Mouse (Mus musculus): ENCODE measurements around the gene Olfr221. TPM values are rescaled to one million over a fixed set of nuclear protein-coding genes. Genes with fewer than 3 reads are reported as not detected.

Gene Olfr221
- polyA plus RNA-seq, 1 experiment, result not detected

- no peak for DNase-seq (ENCODE audit: low read depth in 1 of 2, low spot score in 2 of 2)
- WGBS, result 22% methylated on average over 12 of the region's 12 CpGs
- H3K27me3 ChIP-seq (ENCODE audit: control insufficient read depth, insufficient read depth, low read length), result no peaks in the 10 kb centered on the region
Observed at GRCm38 (mm10) chr14:52019051-52019589, 23.1 kb downstream of the Olfr221 start.

GRCm38 (mm10) chr14:52018248-52019050, 23.8 kb downstream of the Olfr221 start:
- no peak overlapping the region for H3K27ac ChIP-seq (ENCODE audit: insufficient read depth, low read length)
- no peak overlapping the region for H3K4me3 ChIP-seq (ENCODE audit: extremely low read depth, insufficient read depth, insufficient read length)
- WGBS, result 93% methylated on average over 15 of the region's 15 CpGs
- no peaks in the 10 kb centered on the region for H3K36me3 ChIP-seq (ENCODE audit: control insufficient read depth, insufficient read depth, low read length)
- H3K27me3 ChIP-seq (ENCODE audit: control insufficient read depth, insufficient read depth, low read length), result no peaks in the 10 kb centered on the region
- no peak for DNase-seq (ENCODE audit: low read depth in 1 of 2, low spot score in 2 of 2)
- peaks cover 19% of the 10 kb centered on the region; the same call in 1 of the 2 replicates for H3K4me1 ChIP-seq (ENCODE audit: control insufficient read depth, insufficient read depth, insufficient read length)
- TF ChIP-seq POLR2A (IDR thresholded peaks at IDR 0.05; ENCODE audit: low read depth, low read length) (no peak), CTCF (IDR thresholded peaks at IDR 0.05; ENCODE audit: extremely low read depth, insufficient read depth, insufficient read length, insufficient replicate concordance) (no peak)

More at GRCm38 (mm10) chr14:52019051-52019589, 23.1 kb downstream of the Olfr221 start:
- peak; percentile 10; the same call in 1 of the 2 replicates for TF ChIP-seq CTCF (IDR thresholded peaks at IDR 0.05; ENCODE audit: extremely low read depth, insufficient read depth, insufficient read length, insufficient replicate concordance)
- no peak for TF ChIP-seq POLR2A (IDR thresholded peaks at IDR 0.05; ENCODE audit: low read depth, low read length)
- Histone ChIP-seq H3K27ac (ENCODE audit: insufficient read depth, low read length) (peak overlapping the region; percentile 90), H3K4me3 (ENCODE audit: extremely low read depth, insufficient read depth, insufficient read length) (peak overlapping the region; percentile 84), H3K36me3 (ENCODE audit: control insufficient read depth, insufficient read depth, low read length) (no peaks in the 10 kb centered on the region), H3K4me1 (ENCODE audit: control insufficient read depth, insufficient read depth, insufficient read length) (peaks cover 19% of the 10 kb centered on the region; the same call in 1 of the 2 replicates)

DNA sequence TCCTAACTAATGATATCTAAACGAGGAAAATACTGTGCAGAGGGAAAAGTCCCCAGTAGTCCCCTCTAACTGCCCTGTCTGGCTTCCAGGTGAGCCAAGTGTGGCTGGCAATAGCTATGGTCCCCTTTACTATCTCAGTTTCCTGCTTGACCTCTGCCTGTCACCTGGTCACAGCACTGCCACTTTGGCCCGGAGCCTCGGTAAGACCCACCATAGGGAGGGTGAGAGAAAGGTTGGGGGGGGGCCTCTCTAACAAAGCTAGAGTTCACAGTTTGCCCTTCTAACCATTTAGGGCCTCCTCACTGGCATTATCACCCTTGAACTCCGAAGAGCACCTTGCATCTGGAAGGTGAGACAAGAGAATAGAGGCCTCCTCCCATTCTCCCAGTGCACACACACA, 24.6 kb downstream of the Olfr221 start:
- 94% methylated on average over 4 of the region's 4 CpGs for WGBS
- DNase-seq (ENCODE audit: low read depth in 1 of 2, low spot score in 2 of 2), result no peak
- H3K36me3 ChIP-seq (ENCODE audit: control insufficient read depth, insufficient read depth, low read length), result no peaks in the 10 kb centered on the region
- no peak for TF ChIP-seq CTCF (IDR thresholded peaks at IDR 0.05; ENCODE audit: extremely low read depth, insufficient read depth, insufficient read length, insufficient replicate concordance)
- no peak for TF ChIP-seq POLR2A (IDR thresholded peaks at IDR 0.05; ENCODE audit: low read depth, low read length)
- H3K4me1 ChIP-seq (ENCODE audit: control insufficient read depth, insufficient read depth, insufficient read length), result peaks cover 14% of the 10 kb centered on the region; the same call in 1 of the 2 replicates
- no peaks in the 10 kb centered on the region for H3K27me3 ChIP-seq (ENCODE audit: control insufficient read depth, insufficient read depth, low read length)
- H3K27ac ChIP-seq (ENCODE audit: insufficient read depth, low read length), result no peak overlapping the region
- no peak overlapping the region for H3K4me3 ChIP-seq (ENCODE audit: extremely low read depth, insufficient read depth, insufficient read length)

DNA sequence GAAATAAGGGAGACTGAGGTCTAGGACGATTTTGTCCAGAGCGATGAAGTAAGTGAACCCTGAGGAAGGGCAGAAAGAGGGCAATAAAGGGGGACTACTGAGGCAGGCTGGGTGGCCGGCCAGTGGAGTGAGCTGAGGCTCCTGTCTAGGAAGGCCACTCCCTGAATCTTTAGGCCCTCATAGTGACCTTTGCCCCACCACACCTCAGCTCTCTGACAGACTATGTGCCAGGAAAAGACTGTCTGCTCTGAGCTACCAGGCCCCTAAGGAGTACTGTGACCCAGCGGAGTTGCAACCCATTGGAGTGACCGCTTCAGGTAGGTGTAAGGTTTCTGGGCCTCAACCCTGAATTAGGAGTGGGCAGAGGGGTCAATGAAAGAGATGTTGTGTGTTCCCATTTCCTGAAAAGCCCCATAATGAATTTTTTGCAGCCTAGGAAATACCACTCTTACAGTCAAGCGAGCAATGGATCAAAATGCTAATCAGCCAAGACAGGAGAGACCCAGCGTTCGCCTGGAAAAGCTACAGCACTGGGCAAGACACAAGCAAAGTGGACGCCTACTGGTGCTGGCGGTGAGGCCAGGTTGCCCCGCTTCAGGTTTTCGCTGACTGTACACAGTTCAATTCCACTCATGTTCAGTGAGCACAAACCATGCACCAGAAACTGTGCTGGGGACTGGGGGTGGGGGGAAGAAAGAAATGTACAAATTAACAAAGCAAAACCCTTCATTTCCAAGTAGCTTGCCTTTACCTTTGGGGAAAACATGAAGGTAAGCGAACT, 25.4 kb downstream of the Olfr221 start:
- peaks cover 11% of the 10 kb centered on the region; the same call in 1 of the 2 replicates for H3K4me1 ChIP-seq (ENCODE audit: control insufficient read depth, insufficient read depth, insufficient read length)
- no peak overlapping the region for H3K4me3 ChIP-seq (ENCODE audit: extremely low read depth, insufficient read depth, insufficient read length)
- H3K27ac ChIP-seq (ENCODE audit: insufficient read depth, low read length), result no peak overlapping the region
- 96% methylated on average over 13 of the region's 13 CpGs for WGBS
- no peaks in the 10 kb centered on the region for H3K27me3 ChIP-seq (ENCODE audit: control insufficient read depth, insufficient read depth, low read length)
- no peak for DNase-seq (ENCODE audit: low read depth in 1 of 2, low spot score in 2 of 2)
- no peaks in the 10 kb centered on the region for H3K36me3 ChIP-seq (ENCODE audit: control insufficient read depth, insufficient read depth, low read length)
- TF ChIP-seq CTCF (IDR thresholded peaks at IDR 0.05; ENCODE audit: extremely low read depth, insufficient read depth, insufficient read length, insufficient replicate concordance) (no peak), POLR2A (IDR thresholded peaks at IDR 0.05; ENCODE audit: low read depth, low read length) (no peak)

DNA sequence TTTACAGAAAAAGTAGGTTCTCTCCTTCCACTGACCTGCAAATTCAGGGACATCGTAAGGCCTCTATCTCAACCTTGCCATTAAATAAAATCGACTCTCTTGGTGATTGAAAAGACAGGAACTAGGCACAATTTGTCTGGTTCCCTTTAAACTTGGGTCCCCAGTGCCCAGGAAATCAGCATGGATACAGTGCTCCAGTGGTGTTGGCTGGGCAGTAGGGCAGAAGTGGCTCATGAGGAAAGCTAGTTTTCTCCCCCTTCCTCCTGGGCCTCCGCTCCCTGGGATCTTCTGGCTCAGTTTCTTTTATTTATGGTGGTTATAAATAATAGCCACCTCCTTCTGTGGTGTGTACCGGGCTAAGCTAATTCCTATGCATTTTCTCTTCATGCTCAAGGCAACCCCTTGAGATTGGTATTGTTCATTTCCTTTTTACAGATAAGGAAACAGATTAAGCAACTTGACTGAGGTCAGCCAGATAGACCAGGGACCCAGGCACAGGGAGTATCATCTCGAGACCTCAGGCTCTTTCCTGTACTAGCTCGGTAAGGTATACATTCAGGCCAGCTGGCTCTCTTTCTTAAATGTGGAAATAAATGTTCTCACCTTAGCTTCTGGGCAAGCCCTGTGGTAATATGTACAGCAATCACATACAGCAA, 26.7 kb downstream of the Olfr221 start, which contains the start of gene Tmem253:
Gene Tmem253, plus strand, starts transcription at position 214 of the 656 bp plus-strand sequence.
- no peak for DNase-seq (ENCODE audit: low read depth in 1 of 2, low spot score in 2 of 2)
- Histone ChIP-seq H3K27ac (ENCODE audit: insufficient read depth, low read length) (peak within 1 kb of the TSS; percentile 48; the same call in 1 of the 2 replicates), H3K4me3 (ENCODE audit: extremely low read depth, insufficient read depth, insufficient read length) (peak within 1 kb of the TSS; percentile 80), H3K4me1 (ENCODE audit: control insufficient read depth, insufficient read depth, insufficient read length) (peaks cover 11% of the 10 kb centered on the region; the same call in 1 of the 2 replicates), H3K27me3 (ENCODE audit: control insufficient read depth, insufficient read depth, low read length) (no peaks in the 10 kb centered on the region), H3K36me3 (ENCODE audit: control insufficient read depth, insufficient read depth, low read length) (no peaks in the 10 kb centered on the region)
- 27% methylated on average over 6 of the region's 6 CpGs for WGBS
- no peak for TF ChIP-seq CTCF (IDR thresholded peaks at IDR 0.05; ENCODE audit: extremely low read depth, insufficient read depth, insufficient read length, insufficient replicate concordance)
- no peak for TF ChIP-seq POLR2A (IDR thresholded peaks at IDR 0.05; ENCODE audit: low read depth, low read length)

DNA sequence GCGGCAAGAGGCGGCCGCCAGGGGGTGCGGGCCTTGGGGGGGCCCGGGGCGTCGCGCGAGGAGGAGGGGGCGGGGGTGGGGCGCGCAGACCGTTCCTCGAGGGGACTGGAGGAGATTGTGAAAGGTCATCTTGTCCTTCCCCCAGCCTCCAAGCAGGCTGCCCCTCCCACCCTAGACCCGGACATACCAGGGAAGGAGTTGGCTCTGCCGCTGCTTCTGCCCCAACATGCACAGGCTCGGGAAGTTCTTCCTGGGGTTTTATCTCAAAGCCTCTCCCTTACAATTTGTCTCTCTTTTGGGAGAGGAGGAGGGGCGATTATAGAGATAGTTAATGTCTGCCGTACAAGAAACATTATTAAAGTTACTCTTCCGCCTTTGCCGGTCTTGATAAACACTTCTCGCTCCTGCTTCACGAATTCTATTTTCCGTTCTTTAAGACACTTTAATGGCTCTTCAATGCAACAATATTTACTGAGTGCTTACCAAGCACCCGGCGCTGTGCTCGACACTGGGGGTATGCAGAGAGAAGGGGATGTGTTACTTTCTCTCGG, 27.4 kb downstream of the Olfr221 start:
- DNase-seq (ENCODE audit: low read depth in 1 of 2, low spot score in 2 of 2), result no peak
- no peak for TF ChIP-seq CTCF (IDR thresholded peaks at IDR 0.05; ENCODE audit: extremely low read depth, insufficient read depth, insufficient read length, insufficient replicate concordance)
- no peak; the same call in 1 of the 2 replicates for TF ChIP-seq POLR2A (IDR thresholded peaks at IDR 0.05; ENCODE audit: low read depth, low read length)
- Histone ChIP-seq H3K27ac (ENCODE audit: insufficient read depth, low read length) (peak overlapping the region; percentile 48; the same call in 1 of the 2 replicates), H3K4me3 (ENCODE audit: extremely low read depth, insufficient read depth, insufficient read length) (peak overlapping the region; percentile 80), H3K36me3 (ENCODE audit: control insufficient read depth, insufficient read depth, low read length) (no peaks in the 10 kb centered on the region), H3K27me3 (ENCODE audit: control insufficient read depth, insufficient read depth, low read length) (no peaks in the 10 kb centered on the region), H3K4me1 (ENCODE audit: control insufficient read depth, insufficient read depth, insufficient read length) (peaks cover 11% of the 10 kb centered on the region; the same call in 1 of the 2 replicates)
- under 1% methylated on average over 15 of the region's 28 CpGs for WGBS

All from spleen, adult 2 months (tissue).